In genomic region chr12:111168891-111169290, GRCm38 (mm10) we compare ENCODE assay signal across 13 mouse cellular contexts. TPM values are rescaled to one million over a fixed set of nuclear protein-coding genes. Genes with fewer than 3 reads are reported as not detected.
DNase-seq lines count a peak whose midpoint lies in the region; ATAC-seq lines count a peak whose summit lies in the region.
"Had no signal": no experiment of that assay in that cellular context is flagged by ENCODE, and none has a peak within 500 bp of the region (broad histone marks: within the 10 kb centered on the region; RNA-seq: fewer than 3 reads in every experiment).

No protein-coding gene starts in this region.

- DNase-seq in forebrain, embryonic 11.5 days (ENCODE audit: low spot score) = no peak
- DNase-seq in ovary, postnatal 36 days (ENCODE audit: low spot score) = peak; percentile 38
- no peak for DNase-seq in ovary, postnatal 14 days (ENCODE audit: low spot score)
- DNase-seq in cerebellum, postnatal 36 days = peak; percentile 43 to 45
- DNase-seq in layer of hippocampus, adult 11-12 months (ENCODE audit: low spot score) = no peak
- DNase-seq in kidney, postnatal 14 days = no peak
- DNase-seq: liver, embryonic 13.5 days; lung, postnatal 10 days had no signal

- H3K27ac ChIP-seq in forebrain, embryonic 16.5 days (ENCODE audit: low read length) = no peak overlapping the region
- H3K27ac ChIP-seq in forebrain, embryonic 11.5 days (ENCODE audit: low read depth, low read length) = no peak overlapping the region
- H3K27ac ChIP-seq: kidney, embryonic 15.5 days; liver, embryonic 13.5 days; neural tube, embryonic 12.5 days had no signal

- no peak overlapping the region for H3K9ac ChIP-seq in forebrain, embryonic 16.5 days (replicated peaks; ENCODE audit: low read depth, low read length)
- no peak overlapping the region for H3K9ac ChIP-seq in forebrain, embryonic 11.5 days (ENCODE audit: low read length)
- H3K9ac ChIP-seq: liver, embryonic 13.5 days had no signal

- no peak overlapping the region for H3K4me3 ChIP-seq in forebrain, embryonic 16.5 days (replicated peaks; ENCODE audit: low read length)
- no peak overlapping the region for H3K4me3 ChIP-seq in forebrain, embryonic 11.5 days (ENCODE audit: low read depth, low read length)
- H3K4me3 ChIP-seq: liver, embryonic 13.5 days had no signal

- no peaks in the 10 kb centered on the region for H3K36me3 ChIP-seq in forebrain, embryonic 16.5 days (ENCODE audit: control insufficient read depth, insufficient read depth)
- H3K36me3 ChIP-seq in forebrain, embryonic 11.5 days (ENCODE audit: control insufficient read depth, insufficient read depth, low read length) = no peaks in the 10 kb centered on the region
- H3K36me3 ChIP-seq: kidney, embryonic 15.5 days; liver, embryonic 13.5 days had no signal

- peaks cover 39% of the 10 kb centered on the region for H3K4me1 ChIP-seq in forebrain, embryonic 16.5 days (replicated peaks; ENCODE audit: control insufficient read depth, insufficient read depth, low read length)
- peaks cover 16% of the 10 kb centered on the region; the same call in 1 of the 2 replicates for H3K4me1 ChIP-seq in forebrain, embryonic 11.5 days (replicated peaks; ENCODE audit: control insufficient read depth, insufficient read depth, low read length)

- WGBS in forebrain, embryonic 16.5 days = 69% methylated on average over 4 of the region's 4 CpGs
- 93% methylated on average over 4 of the region's 4 CpGs for WGBS in forebrain, embryonic 11.5 days

- peak overlapping the region; percentile 28; the same call in 1 of the 2 replicates for H3K4me2 ChIP-seq in forebrain, embryonic 16.5 days (ENCODE audit: low read length)
- no peak overlapping the region for H3K4me2 ChIP-seq in forebrain, embryonic 11.5 days (ENCODE audit: low read depth, low read length, severe bottlenecking)
- H3K4me2 ChIP-seq: liver, embryonic 13.5 days had no signal

- no peak for ATAC-seq in forebrain, embryonic 16.5 days
- ATAC-seq in forebrain, embryonic 11.5 days (replicated peaks; ENCODE audit: low FRiP score) = no peak

- H3K27me3 ChIP-seq in forebrain, embryonic 16.5 days (replicated peaks; ENCODE audit: control insufficient read depth, insufficient read depth, low read length) = no peaks in the 10 kb centered on the region
- H3K27me3 ChIP-seq in forebrain, embryonic 11.5 days (ENCODE audit: control insufficient read depth, insufficient read depth, low read length) = no peaks in the 10 kb centered on the region
- H3K27me3 ChIP-seq: kidney, embryonic 15.5 days; neural tube, embryonic 12.5 days had no signal

- H3K9me3 ChIP-seq in forebrain, embryonic 16.5 days (ENCODE audit: control insufficient read depth, low read length) = no peaks in the 10 kb centered on the region
- no peaks in the 10 kb centered on the region for H3K9me3 ChIP-seq in forebrain, embryonic 11.5 days (ENCODE audit: control insufficient read depth, low read length)
- H3K9me3 ChIP-seq: kidney, embryonic 15.5 days; liver, embryonic 13.5 days; neural tube, embryonic 12.5 days had no signal

RNA-seq across cellular contexts. Expression of gene Traf3, which starts 2.7 kb away (rescaled TPM):
- polyA plus RNA-seq in forebrain, embryonic 16.5 days (2015; fragmentation: Nextera tagmentation; extraction: Ambion mirVana) = 14.0 and 15.8 TPM in 2 replicates
- 19.4 and 22.9 TPM in 2 replicates for polyA plus RNA-seq in forebrain, embryonic 11.5 days (2014; fragmentation: Nextera tagmentation; extraction: Ambion mirVana)

RNA-seq across cellular contexts. Expression of gene 4930595D18Rik, which starts 15.4 kb away (rescaled TPM):
- not detected in 2 replicates for polyA plus RNA-seq in forebrain, embryonic 16.5 days (2015; fragmentation: Nextera tagmentation; extraction: Ambion mirVana)
- polyA plus RNA-seq in forebrain, embryonic 11.5 days (2014; fragmentation: Nextera tagmentation; extraction: Ambion mirVana) = not detected in 2 replicates
- polyA plus RNA-seq: embryonic facial prominence, embryonic 11.5 days; heart, embryonic 14.5 days; kidney, embryonic 15.5 days; liver, embryonic 13.5 days; neural tube, embryonic 12.5 days had no signal

Comparison
In these comparisons a context has a peak if more than half of its experiments do, and no peak if none do; other contexts are left out.
1. DNase-seq: peak in ovary, postnatal 36 days (single experiment) and cerebellum, postnatal 36 days (2 of 2); none in forebrain, embryonic 11.5 days (single experiment), ovary, postnatal 14 days (single experiment), layer of hippocampus, adult 11-12 months (single experiment) and kidney, postnatal 14 days (single experiment).